Mouse (Mus musculus): ENCODE results near the gene Gm9833.

- TF ChIP-seq CTCF (IDR thresholded peaks at IDR 0.05; ENCODE audit: borderline replicate concordance, insufficient read depth, low read depth, low read length): no peak
- no peak for TF ChIP-seq POLR2A (IDR thresholded peaks at IDR 0.05; ENCODE audit: borderline replicate concordance, insufficient read depth, low read length)
Observed at GRCm38 (mm10) chr3:10126036-10126435, 38.1 kb downstream of the Gm9833 start.

All from cerebellum, adult 2 months (tissue).